Mouse (Mus musculus) monocyte, adult 5-6 weeks (primary cell): ENCODE measurements around the gene Angptl1. TPM values are rescaled to one million over a fixed set of nuclear protein-coding genes. Genes with fewer than 3 reads are reported as not detected.

Experiments
- ATAC-seq: fragments of 153-309, 156-312 bp; replicated peaks from 2 replicates; pipeline ENCODE4 v1.8.0; 2017; ENCODE audit warnings: mild to moderate bottlenecking; ENCODE audit not compliant: low TSS enrichment, insufficient number of reproducible peaks, severe bottlenecking, poor library complexity, low FRiP score
- total RNA-seq: library from RNA; stranded (forward); fragments of 200-1000, 200-491, 200-594 nt; gene quantifications from 3 replicates; pipeline ENCODE4 v1.2.3, GENCODE M21; 2017

Gene Angptl1
- total RNA-seq, 1 experiment from 2014 or later, result not detected

- no peak for ATAC-seq
Observed at GRCm38 (mm10) chr1:156863726-156864125, 25.4 kb downstream of the Angptl1 start.

GRCm38 (mm10) chr1:156864240-156864639, 25.9 kb downstream of the Angptl1 start:
- no peak for ATAC-seq

- no peak for ATAC-seq
Observed at GRCm38 (mm10) chr1:156870028-156870427, 31.7 kb downstream of the Angptl1 start.

- ATAC-seq, result no peak
Observed at GRCm38 (mm10) chr1:156870616-156871015, 32.3 kb downstream of the Angptl1 start.

- ATAC-seq, result no peak
Observed at GRCm38 (mm10) chr1:156884782-156885181, 46.4 kb downstream of the Angptl1 start.

- ATAC-seq, result no peak
Observed at GRCm38 (mm10) chr1:156885879-156886278, 47.5 kb downstream of the Angptl1 start.

- no peak for ATAC-seq
Observed at GRCm38 (mm10) chr1:156888830-156889229, 50.5 kb downstream of the Angptl1 start.

- ATAC-seq, result no peak
Observed at GRCm38 (mm10) chr1:156891561-156891960, 53.2 kb downstream of the Angptl1 start.

- no peak for ATAC-seq
Observed at GRCm38 (mm10) chr1:156901689-156902088, 63.3 kb downstream of the Angptl1 start.

- no peak for ATAC-seq
Observed at GRCm38 (mm10) chr1:156903899-156904298, 65.5 kb downstream of the Angptl1 start.

- ATAC-seq, result no peak
Observed at GRCm38 (mm10) chr1:156905660-156906059, 67.3 kb downstream of the Angptl1 start.

- ATAC-seq, result no peak
Observed at GRCm38 (mm10) chr1:156909265-156909664, 70.9 kb downstream of the Angptl1 start.

- no peak for ATAC-seq
Observed at GRCm38 (mm10) chr1:156909866-156910265, 71.5 kb downstream of the Angptl1 start.

Other genes with a start within 250 kb of the Angptl1 start
- 10.6 to 22.7 TPM (median 17.1 TPM) in 3 replicates for gene Tor3a, start 164.2 kb upstream of the Angptl1 start, total RNA-seq
- 41.8 to 53.3 TPM (median 41.9 TPM) in 3 replicates for gene Fam20b, start 119.5 kb upstream of the Angptl1 start, total RNA-seq
- 60.9 to 69.7 TPM (median 65.5 TPM) in 3 replicates for gene Ralgps2, start 101.1 kb downstream of the Angptl1 start, total RNA-seq